In the genomic region with DNA sequence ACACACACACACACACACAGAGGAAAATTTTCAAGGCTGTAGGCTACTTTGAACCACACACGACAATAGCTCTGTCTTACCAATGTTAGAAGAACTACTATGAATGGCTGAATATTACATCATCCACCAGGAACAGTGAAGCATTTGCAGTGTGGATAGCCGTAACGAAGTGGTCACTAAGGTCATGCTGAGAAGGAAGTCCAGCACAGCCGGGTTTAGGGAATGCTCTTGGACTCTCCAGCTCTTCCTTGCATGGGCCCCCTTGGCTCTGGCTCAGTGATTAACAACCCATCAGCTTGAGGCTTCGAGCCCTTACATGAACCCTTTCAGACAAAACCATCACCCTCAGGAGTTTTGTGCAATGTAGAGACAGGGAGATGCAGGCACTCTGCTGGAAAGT, we compare ENCODE assay signal across 24 mouse cellular contexts.
DNase-seq lines count a peak whose midpoint lies in the region; ATAC-seq and TF ChIP-seq lines count a peak whose summit lies in the region.
"Had no signal": no experiment of that assay in that cellular context is flagged by ENCODE, and none has a peak within 500 bp of the region (broad histone marks: within the 10 kb centered on the region; RNA-seq: fewer than 3 reads in every experiment).

No protein-coding gene starts in this region.

- peaks cover 28% of the 10 kb centered on the region for H3K4me1 ChIP-seq in heart, embryonic 16.5 days (ENCODE audit: control insufficient read depth, insufficient read depth, low read length)
- H3K4me1 ChIP-seq in lung, embryonic 14.5 days (ENCODE audit: insufficient read depth) = peaks cover 8% of the 10 kb centered on the region
- H3K4me1 ChIP-seq: liver, embryonic 13.5 days; midbrain, embryonic 12.5 days had no signal

- WGBS in heart, embryonic 16.5 days = 37% methylated on average over 5 of the region's 5 CpGs
- 34% methylated on average over 5 of the region's 5 CpGs for WGBS in lung, embryonic 14.5 days

- no peak overlapping the region for H3K4me2 ChIP-seq in heart, embryonic 16.5 days (ENCODE audit: low read depth, low read length)
- no peak overlapping the region for H3K4me2 ChIP-seq in lung, embryonic 14.5 days
- H3K4me2 ChIP-seq: embryonic facial prominence, embryonic 12.5 days; forebrain, embryonic 13.5 days; liver, embryonic 13.5 days; lung, embryonic 15.5 days; midbrain, embryonic 12.5 days; neural tube, embryonic 15.5 days had no signal

- TF ChIP-seq CTCF in lung, embryonic 14.5 days (IDR thresholded peaks at IDR 0.05; ENCODE audit: low read depth) = no peak

- no peaks in the 10 kb centered on the region for H3K27me3 ChIP-seq in heart, embryonic 16.5 days (ENCODE audit: control insufficient read depth, insufficient read depth, low read length)
- H3K27me3 ChIP-seq in lung, embryonic 14.5 days (ENCODE audit: insufficient read depth, low read length) = no peaks in the 10 kb centered on the region
- H3K27me3 ChIP-seq: embryonic facial prominence, embryonic 12.5 days; forebrain, embryonic 13.5 days; liver, embryonic 13.5 days; lung, embryonic 15.5 days; midbrain, embryonic 12.5 days; neural tube, embryonic 15.5 days had no signal

- no peak for ATAC-seq in heart, embryonic 16.5 days (replicated peaks; ENCODE audit: extremely low read depth, insufficient read depth, low FRiP score)
- no peak for ATAC-seq in lung, embryonic 14.5 days (ENCODE audit: insufficient read depth)
- ATAC-seq: CD4-positive, CD25-positive, alpha-beta regulatory T cell, adult 4 months; forebrain, embryonic 13.5 days; intestine, postnatal 0 days had no signal

- H3K9ac ChIP-seq in heart, embryonic 16.5 days (ENCODE audit: low read length) = no peak overlapping the region
- no peak overlapping the region for H3K9ac ChIP-seq in lung, embryonic 14.5 days
- H3K9ac ChIP-seq: embryonic facial prominence, embryonic 12.5 days; forebrain, embryonic 13.5 days; liver, embryonic 13.5 days; lung, embryonic 15.5 days; midbrain, embryonic 12.5 days; neural tube, embryonic 15.5 days had no signal

- no peaks in the 10 kb centered on the region for H3K9me3 ChIP-seq in heart, embryonic 16.5 days (replicated peaks; ENCODE audit: control insufficient read depth, low read length)
- no peaks in the 10 kb centered on the region for H3K9me3 ChIP-seq in lung, embryonic 14.5 days (ENCODE audit: low read depth, low read length)
- H3K9me3 ChIP-seq: embryonic facial prominence, embryonic 12.5 days; forebrain, embryonic 13.5 days; hindbrain, embryonic 10.5 days; liver, embryonic 13.5 days; lung, embryonic 15.5 days; midbrain, embryonic 12.5 days; neural tube, embryonic 15.5 days had no signal

- H3K36me3 ChIP-seq in heart, embryonic 16.5 days (ENCODE audit: control insufficient read depth, insufficient read depth) = no peaks in the 10 kb centered on the region
- no peaks in the 10 kb centered on the region for H3K36me3 ChIP-seq in lung, embryonic 14.5 days (ENCODE audit: insufficient read depth)
- H3K36me3 ChIP-seq: embryonic facial prominence, embryonic 12.5 days; hindbrain, embryonic 10.5 days; liver, embryonic 13.5 days; lung, embryonic 15.5 days; midbrain, embryonic 12.5 days; neural tube, embryonic 15.5 days had no signal

- H3K27ac ChIP-seq in heart, embryonic 16.5 days (ENCODE audit: low read length) = 0 out of 2 replicates have a peak overlapping the region, but pooled peaks have one; percentile 11
- H3K27ac ChIP-seq in lung, embryonic 14.5 days (ENCODE audit: low read depth) = no peak overlapping the region
- H3K27ac ChIP-seq: embryonic facial prominence, embryonic 12.5 days; forebrain, embryonic 13.5 days; hindbrain, embryonic 10.5 days; liver, embryonic 13.5 days; lung, embryonic 15.5 days; midbrain, embryonic 12.5 days; neural tube, embryonic 15.5 days had no signal

- H3K4me3 ChIP-seq in heart, embryonic 16.5 days (ENCODE audit: low read length) = no peak overlapping the region
- no peak overlapping the region for H3K4me3 ChIP-seq in lung, embryonic 14.5 days (ENCODE audit: low read depth, low read length)
- H3K4me3 ChIP-seq: embryonic facial prominence, embryonic 12.5 days; erythroblast, embryonic 14.5 days; forebrain, embryonic 13.5 days; hindbrain, embryonic 10.5 days; liver, embryonic 13.5 days; lung, embryonic 15.5 days; midbrain, embryonic 12.5 days; neural tube, embryonic 15.5 days had no signal

- DNase-seq in heart, adult 11 months = peak; percentile 91
- no peak for DNase-seq in heart, adult 9 months (ENCODE audit: low spot score in 2 of 2)
- DNase-seq in heart, adult 18-20 months = no peak
- DNase-seq in lung, embryonic 14.5 days = peak; percentile 33
- no peak for DNase-seq in lung, postnatal 10 days
- DNase-seq in heart, postnatal 4 days = peak; percentile 25
- DNase-seq in spleen, postnatal 10 days (ENCODE audit: low spot score in 2 of 2) = no peak
- DNase-seq: adrenal gland, postnatal 36 days; cerebellum, adult 9-10 months; liver, embryonic 13.5 days; right cerebral cortex, adult 18-20 months; right cerebral cortex, postnatal 4 days; thymus, adult 18-20 months; thymus, postnatal 36 days had no signal

Comparison
In these comparisons a context has a peak if more than half of its experiments do, and no peak if none do; other contexts are left out.
1. DNase-seq: peak in heart, adult 11 months (single experiment), lung, embryonic 14.5 days (single experiment) and heart, postnatal 4 days (single experiment); none in heart, adult 9 months (0 of 2), heart, adult 18-20 months (0 of 2), lung, postnatal 10 days (single experiment) and spleen, postnatal 10 days (0 of 2).